In the genomic region with DNA sequence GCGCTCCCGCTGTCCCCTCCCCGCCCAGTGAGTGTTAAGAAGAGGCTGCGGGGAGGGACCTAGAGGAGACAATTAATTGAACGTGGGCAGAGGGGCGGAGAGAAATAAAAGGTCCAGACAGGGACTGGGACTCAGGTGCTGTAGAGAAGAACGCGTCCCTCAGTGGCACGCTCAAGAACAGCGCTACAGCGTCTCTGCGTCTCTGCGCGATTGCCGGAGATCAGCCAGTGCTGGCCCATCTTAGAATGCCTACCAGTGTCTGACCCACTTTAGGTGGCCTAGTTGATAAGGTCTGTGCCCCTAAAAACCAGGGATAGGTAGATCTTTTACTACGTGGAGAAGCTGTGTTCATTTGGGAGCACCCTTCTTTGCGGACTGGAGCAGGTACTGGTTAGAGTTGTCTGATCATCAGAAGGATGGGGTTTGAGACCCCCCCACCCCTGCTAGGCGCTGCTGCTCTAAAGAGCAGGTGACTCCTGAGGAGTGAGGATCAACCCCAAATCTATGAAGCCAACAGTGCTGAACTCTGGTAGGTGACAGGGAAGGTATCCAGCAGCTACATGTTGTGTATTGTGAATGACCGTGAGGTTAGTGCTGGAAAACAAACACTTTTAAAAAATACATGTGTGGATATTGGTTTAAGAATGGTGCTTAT, we compare ENCODE assay signal across 33 mouse cellular contexts. TPM values are rescaled to one million over a fixed set of nuclear protein-coding genes. Genes with fewer than 3 reads are reported as not detected.
A peak's percentile ranks its signal among the peaks of the same experiment; 100 is the strongest.
DNase-seq lines count a peak whose midpoint lies in the region; ATAC-seq and TF ChIP-seq lines count a peak whose summit lies in the region.
"Had no signal": no experiment of that assay in that cellular context is flagged by ENCODE, and none has a peak within 500 bp of the region (broad histone marks: within the 10 kb centered on the region; RNA-seq: fewer than 3 reads in every experiment).

Mtnr1b (minus strand) TSS at position 51 of the 655 bp plus-strand sequence.

- H3K36me3 ChIP-seq in heart, embryonic 12.5 days, result no peaks in the 10 kb centered on the region
- no peaks in the 10 kb centered on the region for H3K36me3 ChIP-seq in ES-Bruce4 (ENCODE audit: control insufficient read depth, insufficient read depth, low read length, poor library complexity, severe bottlenecking)
- H3K36me3 ChIP-seq: forebrain, embryonic 15.5 days; neural tube, embryonic 12.5 days had no signal

- 51% methylated on average over 19 of the region's 19 CpGs for WGBS in heart, embryonic 12.5 days

- peak within 1 kb of the TSS; percentile 25; the same call in 1 of the 2 replicates for H3K4me2 ChIP-seq in heart, embryonic 12.5 days
- H3K4me2 ChIP-seq: forebrain, embryonic 15.5 days; neural tube, embryonic 12.5 days had no signal

- no peak within 1 kb of the TSS for H3K4me3 ChIP-seq in heart, embryonic 12.5 days
- peak within 1 kb of the TSS; percentile 16; the same call in 1 of the 2 replicates for H3K4me3 ChIP-seq in left cerebral cortex, adult 2 months
- peak within 1 kb of the TSS; percentile 28 for H3K4me3 ChIP-seq in ES-Bruce4 (ENCODE audit: low read depth, low read length)
- H3K4me3 ChIP-seq in gastrocnemius, adult 2 months, result no peak within 1 kb of the TSS
- H3K4me3 ChIP-seq: forebrain, embryonic 15.5 days; neural tube, embryonic 12.5 days had no signal

- TF ChIP-seq POLR2A in ES-Bruce4 (IDR thresholded peaks at IDR 0.05; ENCODE audit: insufficient read depth, low read length), result no peak

- peaks cover 31% of the 10 kb centered on the region for H3K27me3 ChIP-seq in heart, embryonic 12.5 days (replicated peaks)
- no peaks in the 10 kb centered on the region; the same call in 1 of the 2 replicates for H3K27me3 ChIP-seq in ES-Bruce4 (ENCODE audit: control insufficient read depth, insufficient read depth, low read length, poor library complexity, severe bottlenecking)
- H3K27me3 ChIP-seq: CH12.LX; forebrain, embryonic 15.5 days had no signal

- H3K9ac ChIP-seq in heart, embryonic 12.5 days, result no peak within 1 kb of the TSS
- no peak within 1 kb of the TSS for H3K9ac ChIP-seq in ES-Bruce4 (ENCODE audit: low read depth, poor library complexity, severe bottlenecking)
- H3K9ac ChIP-seq: forebrain, embryonic 15.5 days; neural tube, embryonic 12.5 days had no signal

- no peaks in the 10 kb centered on the region for H3K9me3 ChIP-seq in heart, embryonic 12.5 days (replicated peaks)
- no peaks in the 10 kb centered on the region for H3K9me3 ChIP-seq in ES-Bruce4 (replicated peaks; ENCODE audit: control insufficient read depth, insufficient read depth, low read length, poor library complexity, severe bottlenecking)
- H3K9me3 ChIP-seq: forebrain, embryonic 15.5 days; neural tube, embryonic 12.5 days had no signal

- TF ChIP-seq CTCF in left cerebral cortex, adult 2 months (IDR thresholded peaks at IDR 0.05), result no peak
- no peak for TF ChIP-seq CTCF in ES-Bruce4 (IDR thresholded peaks at IDR 0.05; ENCODE audit: low read depth, low read length)
- no peak for TF ChIP-seq CTCF in gastrocnemius, adult 2 months (IDR thresholded peaks at IDR 0.05)

- peaks cover 9% of the 10 kb centered on the region; the same call in 1 of the 2 replicates for H3K4me1 ChIP-seq in heart, embryonic 12.5 days (replicated peaks)
- H3K4me1 ChIP-seq in ES-Bruce4 (ENCODE audit: control insufficient read depth, insufficient read depth, low read length), result no peaks in the 10 kb centered on the region
- H3K4me1 ChIP-seq: forebrain, embryonic 15.5 days; neural tube, embryonic 12.5 days had no signal

- intact Hi-C loops in left cerebral cortex, adult 2 months (cut with DNase I), result no loop called here
- intact Hi-C loops in gastrocnemius, adult 2 months (cut with DNase I), result no loop called here

- TF ChIP-seq EP300 in ES-Bruce4 (IDR thresholded peaks at IDR 0.05; ENCODE audit: insufficient read depth, low read depth, low read length), result no peak

- no peak for ATAC-seq in heart, embryonic 12.5 days (ENCODE audit: insufficient number of reproducible peaks, low FRiP score)
- ATAC-seq: forebrain, embryonic 15.5 days had no signal

- H3K27ac ChIP-seq in heart, embryonic 12.5 days (ENCODE audit: poor library complexity, severe bottlenecking), result no peak within 1 kb of the TSS
- no peak within 1 kb of the TSS for H3K27ac ChIP-seq in left cerebral cortex, adult 2 months
- H3K27ac ChIP-seq in ES-Bruce4 (ENCODE audit: insufficient read depth, low read length), result no peak within 1 kb of the TSS
- no peak within 1 kb of the TSS for H3K27ac ChIP-seq in gastrocnemius, adult 2 months
- H3K27ac ChIP-seq: forebrain, embryonic 15.5 days; kidney, postnatal 0 days; neural tube, embryonic 12.5 days had no signal

- no peak for DNase-seq in heart, postnatal 4 days
- DNase-seq in left cerebral cortex, adult 2 months (ENCODE audit: extremely low spot score in 1 of 2, low spot score in 2 of 2), result no peak
- no peak for DNase-seq in left cerebral cortex, adult 18-20 months (ENCODE audit: low spot score in 2 of 2)
- DNase-seq in ZHBTc4 (ENCODE audit: low read depth, low spot score), result peak; percentile 22
- DNase-seq in gastrocnemius, adult 2 months, result no peak
- DNase-seq: adrenal gland, postnatal 25 days; B cell, adult 2 months; cerebellum, adult 8-10 months; gastrocnemius, postnatal 36 days; heart, postnatal 14 days; kidney, adult 2 months; lung, postnatal 4 days; right cerebral cortex, postnatal 4 days; thymus, postnatal 14 days had no signal

RNA-seq across cellular contexts. Expression of gene Mtnr1b, which starts in this region (rescaled TPM):
- polyA plus RNA-seq in heart, embryonic 12.5 days (2016; fragmentation: Nextera tagmentation; extraction: Ambion mirVana), result not detected in 2 replicates
- not detected for total RNA-seq in heart, postnatal 4 days (2021)
- not detected for total RNA-seq in left cerebral cortex, adult 2 months (2021)
- not detected for total RNA-seq in left cerebral cortex, adult 18-20 months (2021)
- polyA plus RNA-seq in ES-Bruce4 (2011; ENCODE audit: insufficient read depth, insufficient read length, low read depth, missing spikeins), result not detected in 2 replicates
- total RNA-seq in gastrocnemius, adult 2 months (2021), result not detected
- total RNA-seq: adrenal gland, postnatal 25 days; CH12.LX; gastrocnemius, postnatal 36 days; heart, adult 8-10 months; heart, postnatal 14 days; layer of hippocampus, postnatal 10 days; left cerebral cortex, postnatal 10 days; liver, adult 2 months; megakaryocyte-erythroid progenitor cell, adult 5-6 weeks had no signal
- polyA plus RNA-seq: brain, embryonic 14.5 days; embryonic facial prominence, embryonic 14.5 days; forebrain, embryonic 15.5 days; intestine, embryonic 14.5 days; kidney, adult 2 months; kidney, postnatal 0 days; large intestine, adult 2 months; limb, embryonic 11.5 days; liver, adult 2 months; liver, embryonic 16.5 days; lung, embryonic 16.5 days; neural tube, embryonic 12.5 days; stomach, embryonic 14.5 days had no signal

Comparison
In these comparisons a context has a peak if more than half of its experiments do, and no peak if none do; other contexts are left out.
1. H3K4me3 ChIP-seq: peak in left cerebral cortex, adult 2 months (single experiment) and ES-Bruce4 (single experiment); none in heart, embryonic 12.5 days (single experiment) and gastrocnemius, adult 2 months (single experiment).